Comparison of ENCODE assay signal across 2 mouse cellular contexts in the genomic region with DNA sequence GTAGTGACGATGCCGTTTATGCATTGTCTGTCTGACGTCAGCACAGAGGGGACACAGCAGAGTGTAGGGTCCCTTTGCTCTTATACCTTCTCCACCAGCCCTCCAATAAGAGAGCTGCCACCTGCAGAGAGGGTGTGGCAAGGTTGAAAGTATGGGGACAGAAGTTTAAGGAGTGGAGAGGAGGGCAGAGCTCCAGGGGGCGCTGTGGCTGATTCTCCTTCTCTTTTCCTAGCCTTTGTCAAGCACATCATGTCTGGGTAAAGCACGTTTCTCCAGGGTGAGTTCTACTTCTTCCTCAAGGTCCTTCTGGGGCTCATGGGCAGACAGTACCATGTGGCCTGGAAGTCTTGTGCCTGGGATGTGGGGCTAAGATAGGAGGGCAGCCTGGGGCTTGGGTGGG.
TF ChIP-seq lines count a peak whose summit lies in the region.

No protein-coding gene starts in this region.

TF ChIP-seq in ES-E14, 5 proteins besides CTCF, POLR2A, EP300 and RAD21 (continued from another document):
- TF ChIP-seq CHD2 (IDR thresholded peaks at IDR 0.05; ENCODE audit: low read depth, low read length): no peak
- TF ChIP-seq ZC3H11A (IDR thresholded peaks at IDR 0.05; ENCODE audit: borderline replicate concordance, low read depth, low read length): no peak
- TF ChIP-seq ZNF384 (IDR thresholded peaks at IDR 0.05; ENCODE audit: low read depth, low read length): no peak

TF ChIP-seq in myocyte, 11 proteins besides CTCF, POLR2A, EP300 and RAD21 (continued from another document):
- TF ChIP-seq REST (IDR thresholded peaks at IDR 0.05; ENCODE audit: insufficient read depth, insufficient read length) (no peak), USF1 (IDR thresholded peaks at IDR 0.05; ENCODE audit: low read depth) (no peak), POLR2AphosphoS2 (IDR thresholded peaks at IDR 0.05; ENCODE audit: insufficient read length, low read depth) (peak; percentile 34), TCF12 (IDR thresholded peaks at IDR 0.05; ENCODE audit: insufficient read depth, poor library complexity, severe bottlenecking) (no peak), E2F4 (IDR thresholded peaks at IDR 0.05; ENCODE audit: insufficient read depth) (no peak), MAX (IDR thresholded peaks at IDR 0.05; ENCODE audit: low read depth) (no peak), MYOD1 (IDR thresholded peaks at IDR 0.05; ENCODE audit: control insufficient read depth in 1 of 3, insufficient read length in 2 of 3, low read depth in 2 of 3) (no peak), CEBPB (IDR thresholded peaks at IDR 0.05; ENCODE audit: insufficient read depth, poor library complexity, severe bottlenecking) (no peak)
TF ChIP-seq in myocyte: peak in this region for 1.
